Mouse (Mus musculus): ENCODE results near the gene Celf2. TPM values are rescaled to one million over a fixed set of nuclear protein-coding genes. Genes with fewer than 3 reads are reported as not detected.
"Not testable (repeated sequence)": the region's sequence is repeated elsewhere in the genome, so short reads cannot be mapped to it uniquely, and the experiment has no call there.

Celf2 gene
- total and polyA plus RNA-seq, 2 experiments from 2014 or later = 185 to 205 TPM

DNA sequence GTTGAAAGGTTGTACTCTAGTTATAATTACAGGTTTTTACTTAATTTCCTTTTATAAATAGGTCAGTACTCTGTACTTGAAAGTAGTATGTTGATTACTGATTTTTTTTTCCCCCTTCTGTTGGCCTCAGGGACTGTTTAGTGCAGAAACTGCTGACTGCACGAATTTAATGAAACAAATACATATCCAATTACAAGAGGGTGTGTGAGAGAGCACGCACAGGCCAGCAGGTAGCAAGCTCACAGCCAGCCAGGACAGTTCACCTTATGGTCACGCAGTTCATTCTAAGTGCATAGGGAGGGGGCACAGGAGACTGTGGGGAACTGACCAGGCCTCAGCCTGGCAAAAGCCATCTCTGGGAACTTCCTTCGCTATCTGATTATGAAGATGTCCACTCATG lies 236.1 kb downstream of the Celf2 start:
- Histone ChIP-seq H3K27ac (ENCODE audit: low read depth, low read length) (no peak overlapping the region), H3K27me3 (ENCODE audit: insufficient read depth, low read length) (no peaks in the 10 kb centered on the region), H3K4me1 (ENCODE audit: insufficient read depth) (no peaks in the 10 kb centered on the region), H3K4me3 (ENCODE audit: low read depth, low read length) (no peak overlapping the region), H3K9ac (no peak overlapping the region), H3K36me3 (ENCODE audit: insufficient read depth) (no peaks in the 10 kb centered on the region), H3K4me2 (ENCODE audit: low read depth) (no peak overlapping the region), H3K9me3 (ENCODE audit: low read length) (no peaks in the 10 kb centered on the region)
- 62% methylated on average over 4 of the region's 4 CpGs for WGBS
- ATAC-seq = no peak
- TF ChIP-seq CTCF (IDR thresholded peaks at IDR 0.05; ENCODE audit: low read depth) = no peak
- no peak for DNase-seq

DNA sequence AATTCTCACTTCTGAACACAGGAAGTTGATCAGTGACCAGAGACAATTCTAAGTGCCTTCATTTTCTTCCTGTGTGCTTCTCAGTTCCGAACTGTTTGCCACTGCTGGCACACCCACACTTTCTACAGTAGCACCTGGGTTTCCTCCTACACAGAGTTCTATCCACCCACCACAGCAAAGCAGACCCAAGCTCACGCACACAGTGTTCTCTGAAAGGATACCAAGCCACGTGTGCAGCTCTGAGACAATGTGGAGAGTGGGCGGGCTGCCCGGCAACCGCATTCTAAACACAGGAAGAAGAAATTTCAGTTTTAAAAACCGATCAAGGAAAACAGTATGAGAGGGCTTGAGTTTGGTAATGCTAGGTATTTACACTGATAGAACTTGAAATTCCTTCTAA lies 239.3 kb downstream of the Celf2 start:
- ATAC-seq = no peak
- Histone ChIP-seq H3K4me2 (ENCODE audit: low read depth) (no peak overlapping the region), H3K4me1 (ENCODE audit: insufficient read depth) (no peaks in the 10 kb centered on the region), H3K36me3 (ENCODE audit: insufficient read depth) (no peaks in the 10 kb centered on the region), H3K9me3 (ENCODE audit: low read length) (no peaks in the 10 kb centered on the region), H3K27me3 (ENCODE audit: insufficient read depth, low read length) (no peaks in the 10 kb centered on the region), H3K9ac (no peak overlapping the region), H3K27ac (ENCODE audit: low read depth, low read length) (no peak overlapping the region), H3K4me3 (ENCODE audit: low read depth, low read length) (no peak overlapping the region)
- WGBS = 77% methylated on average over 7 of the region's 7 CpGs
- TF ChIP-seq CTCF (IDR thresholded peaks at IDR 0.05; ENCODE audit: low read depth) = no peak
- no peak for DNase-seq

DNA sequence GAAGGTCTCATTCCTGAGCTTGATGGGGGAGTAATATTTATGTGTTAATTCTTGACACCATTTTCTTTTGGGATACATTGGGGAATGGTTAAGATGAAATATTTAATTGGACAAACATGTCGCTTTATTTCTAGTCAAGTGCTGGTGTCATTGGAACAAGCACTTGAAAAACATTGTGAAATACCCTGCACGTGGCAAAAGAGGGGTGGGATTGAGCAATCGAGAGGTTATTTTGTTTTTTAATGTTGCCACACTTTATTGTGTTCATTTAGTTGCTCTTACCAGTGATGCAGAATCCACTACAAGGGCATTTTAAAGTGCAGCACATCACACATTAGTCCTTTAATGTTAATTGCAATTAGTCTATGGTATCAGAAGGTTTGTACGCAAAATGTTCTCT lies 242.2 kb downstream of the Celf2 start:
- TF ChIP-seq CTCF (IDR thresholded peaks at IDR 0.05; ENCODE audit: low read depth) = no peak
- WGBS = 78% methylated on average over 4 of the region's 4 CpGs
- Histone ChIP-seq H3K4me2 (ENCODE audit: low read depth) (no peak overlapping the region), H3K27me3 (ENCODE audit: insufficient read depth, low read length) (no peaks in the 10 kb centered on the region), H3K36me3 (ENCODE audit: insufficient read depth) (no peaks in the 10 kb centered on the region), H3K9me3 (ENCODE audit: low read length) (no peaks in the 10 kb centered on the region), H3K27ac (ENCODE audit: low read depth, low read length) (no peak overlapping the region), H3K9ac (no peak overlapping the region), H3K4me1 (ENCODE audit: insufficient read depth) (no peaks in the 10 kb centered on the region), H3K4me3 (ENCODE audit: low read depth, low read length) (no peak overlapping the region)
- ATAC-seq = no peak
- no peak for DNase-seq

DNA sequence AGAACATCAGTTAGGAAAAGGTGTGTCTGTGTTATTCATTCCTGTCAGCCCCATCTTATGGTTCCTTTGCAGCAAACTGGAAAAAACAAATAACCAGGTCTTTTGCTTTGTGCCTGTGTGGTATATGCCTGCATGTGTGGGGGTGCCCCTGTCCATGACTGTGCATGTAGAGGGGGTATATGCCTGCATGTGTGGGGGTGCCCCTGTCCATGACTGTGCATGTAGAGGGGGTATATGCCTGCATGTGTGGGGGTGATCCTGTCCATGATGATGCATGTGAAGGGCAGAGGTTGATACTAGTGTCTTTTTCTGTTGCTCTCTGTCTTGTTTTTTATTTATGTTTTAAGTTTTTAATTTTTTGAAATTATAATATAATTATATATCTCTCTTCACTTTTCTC lies 246.7 kb downstream of the Celf2 start:
- H3K27ac ChIP-seq (ENCODE audit: low read depth, low read length); H3K4me2 ChIP-seq (ENCODE audit: low read depth); H3K36me3 ChIP-seq (ENCODE audit: insufficient read depth); DNase-seq; H3K27me3 ChIP-seq (ENCODE audit: insufficient read depth, low read length); H3K4me3 ChIP-seq (ENCODE audit: low read depth, low read length); H3K9me3 ChIP-seq (ENCODE audit: low read length); H3K4me1 ChIP-seq (ENCODE audit: insufficient read depth); ATAC-seq; H3K9ac ChIP-seq: not testable (repeated sequence)

DNA sequence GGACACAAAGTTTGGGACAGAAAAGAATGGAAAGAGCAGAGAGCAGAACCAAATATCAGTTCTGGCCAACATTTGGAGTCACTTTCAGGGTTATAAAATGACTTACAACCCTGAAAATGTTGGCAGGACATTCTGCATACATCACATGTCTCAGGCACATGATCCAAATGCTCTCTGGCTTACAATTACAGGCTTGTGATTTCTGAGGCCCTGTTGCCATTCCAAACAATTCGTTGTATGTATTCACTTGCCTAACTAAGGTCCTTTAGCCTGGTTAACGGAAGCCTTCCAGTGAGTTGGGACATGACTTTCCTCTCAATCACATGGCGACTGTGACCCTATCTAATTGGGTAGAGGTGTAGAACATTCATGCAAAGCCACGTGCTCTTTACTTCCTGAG lies 249.2 kb downstream of the Celf2 start:
- Histone ChIP-seq H3K36me3 (ENCODE audit: insufficient read depth) (no peaks in the 10 kb centered on the region), H3K4me2 (ENCODE audit: low read depth) (no peak overlapping the region), H3K4me3 (ENCODE audit: low read depth, low read length) (no peak overlapping the region), H3K4me1 (ENCODE audit: insufficient read depth) (no peaks in the 10 kb centered on the region), H3K9me3 (ENCODE audit: low read length) (no peaks in the 10 kb centered on the region), H3K9ac (no peak overlapping the region), H3K27ac (ENCODE audit: low read depth, low read length) (no peak overlapping the region), H3K27me3 (ENCODE audit: insufficient read depth, low read length) (no peaks in the 10 kb centered on the region)
- TF ChIP-seq CTCF (IDR thresholded peaks at IDR 0.05; ENCODE audit: low read depth) = no peak
- DNase-seq (no peak), ATAC-seq (no peak)
- 60% methylated on average over 4 of the region's 4 CpGs for WGBS

DNA sequence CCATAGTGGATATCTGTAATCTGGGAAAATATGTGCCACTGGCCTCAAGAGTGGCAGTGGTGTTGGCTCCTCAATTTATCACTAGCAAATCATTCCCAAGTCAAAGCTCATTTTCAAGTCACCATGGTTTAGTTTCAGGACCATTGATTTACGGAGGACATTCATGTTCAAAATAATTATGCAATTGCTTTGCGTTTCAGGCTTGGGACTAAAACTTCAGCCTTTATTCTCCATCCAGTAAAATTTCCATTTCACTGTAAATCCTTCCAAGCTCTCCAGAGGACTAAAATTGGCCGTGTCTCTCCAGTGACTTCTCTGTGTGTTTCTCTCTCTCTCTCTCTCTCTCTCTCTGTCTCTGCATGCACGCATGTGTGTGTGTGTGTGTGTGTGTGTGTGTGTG lies 249.7 kb downstream of the Celf2 start:
- Histone ChIP-seq H3K9me3 (ENCODE audit: low read length) (no peaks in the 10 kb centered on the region), H3K36me3 (ENCODE audit: insufficient read depth) (no peaks in the 10 kb centered on the region), H3K27me3 (ENCODE audit: insufficient read depth, low read length) (no peaks in the 10 kb centered on the region), H3K4me1 (ENCODE audit: insufficient read depth) (no peaks in the 10 kb centered on the region), H3K4me2 (ENCODE audit: low read depth) (no peak overlapping the region), H3K4me3 (ENCODE audit: low read depth, low read length) (no peak overlapping the region), H3K27ac (ENCODE audit: low read depth, low read length) (no peak overlapping the region; the same call in 1 of the 2 replicates), H3K9ac (no peak overlapping the region)
- ATAC-seq (no peak), DNase-seq (no peak)
- no peak for TF ChIP-seq CTCF (IDR thresholded peaks at IDR 0.05; ENCODE audit: low read depth)
- 67% methylated on average over 4 of the region's 4 CpGs for WGBS

DNA sequence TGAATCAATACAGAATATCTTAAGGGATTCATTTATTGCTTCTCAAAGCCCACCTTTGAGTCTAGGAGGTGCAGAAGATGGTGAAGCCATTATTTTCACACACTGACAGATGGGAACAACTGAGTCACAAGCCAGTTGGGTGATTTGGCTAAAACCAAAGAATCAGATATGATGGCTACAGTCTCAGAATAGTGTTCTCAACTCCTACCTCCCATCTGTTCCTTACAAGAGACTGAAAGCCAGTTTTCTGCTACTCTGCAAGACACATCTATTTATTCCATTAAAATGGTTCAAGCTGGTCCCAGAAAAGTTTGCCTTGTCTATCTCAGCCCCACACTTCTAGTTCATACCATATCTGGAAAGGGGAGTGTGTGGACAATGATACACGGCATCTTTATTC lies 253.3 kb downstream of the Celf2 start:
- Histone ChIP-seq H3K27me3 (ENCODE audit: insufficient read depth, low read length) (no peaks in the 10 kb centered on the region), H3K4me3 (ENCODE audit: low read depth, low read length) (no peak overlapping the region), H3K27ac (ENCODE audit: low read depth, low read length) (no peak overlapping the region), H3K4me1 (ENCODE audit: insufficient read depth) (no peaks in the 10 kb centered on the region; the same call in 1 of the 2 replicates), H3K9ac (no peak overlapping the region), H3K4me2 (ENCODE audit: low read depth) (no peak overlapping the region), H3K9me3 (ENCODE audit: low read length) (no peaks in the 10 kb centered on the region), H3K36me3 (ENCODE audit: insufficient read depth) (no peaks in the 10 kb centered on the region)
- no peak for TF ChIP-seq CTCF (IDR thresholded peaks at IDR 0.05; ENCODE audit: low read depth)
- peak; percentile 51; the same call in 1 of the 2 replicates for ATAC-seq
- peak; percentile 32 for DNase-seq
- 79% methylated on average over 1 of the region's 1 CpGs for WGBS

DNA sequence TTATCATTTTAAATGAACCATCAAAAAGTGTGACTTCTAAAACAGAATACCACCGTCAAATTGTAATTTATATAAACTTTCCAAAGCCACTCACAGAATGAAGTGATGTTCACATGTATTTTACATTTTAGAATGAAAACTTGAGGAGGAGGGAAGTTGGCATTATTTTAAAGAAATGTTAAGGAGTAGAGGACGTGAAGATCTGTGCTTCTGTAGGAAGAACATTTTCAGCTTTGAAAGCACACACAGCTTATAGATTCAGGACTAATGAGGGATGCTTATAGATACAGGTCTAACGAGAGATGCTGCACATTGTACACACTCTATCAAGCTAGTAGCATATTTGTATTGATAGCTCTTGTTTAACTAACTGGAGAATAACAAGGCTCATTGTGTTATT lies 254.0 kb downstream of the Celf2 start:
- H3K4me1 ChIP-seq (ENCODE audit: insufficient read depth) = no peaks in the 10 kb centered on the region; the same call in 1 of the 2 replicates
- no peaks in the 10 kb centered on the region for H3K27me3 ChIP-seq (ENCODE audit: insufficient read depth, low read length)
- no peak overlapping the region for H3K9ac ChIP-seq
- no peaks in the 10 kb centered on the region for H3K9me3 ChIP-seq (ENCODE audit: low read length)
- 46% methylated on average over 3 of the region's 3 CpGs for WGBS
- H3K36me3 ChIP-seq (ENCODE audit: insufficient read depth) = no peaks in the 10 kb centered on the region
- TF ChIP-seq CTCF (IDR thresholded peaks at IDR 0.05; ENCODE audit: low read depth) = no peak
- no peak overlapping the region for H3K4me3 ChIP-seq (ENCODE audit: low read depth, low read length)
- H3K4me2 ChIP-seq (ENCODE audit: low read depth) = no peak overlapping the region
- DNase-seq (no peak), ATAC-seq (no peak)
- H3K27ac ChIP-seq (ENCODE audit: low read depth, low read length) = no peak overlapping the region
